Mouse (Mus musculus) lung, postnatal 36 days (tissue): Measurements from ENCODE around the gene Kmo.

Experiments
- DNase-seq: peaks from one replicate; pipeline ENCODE4 v3.0.0; 2022; ENCODE audit warnings: mixed read lengths

The Kmo gene

DNA sequence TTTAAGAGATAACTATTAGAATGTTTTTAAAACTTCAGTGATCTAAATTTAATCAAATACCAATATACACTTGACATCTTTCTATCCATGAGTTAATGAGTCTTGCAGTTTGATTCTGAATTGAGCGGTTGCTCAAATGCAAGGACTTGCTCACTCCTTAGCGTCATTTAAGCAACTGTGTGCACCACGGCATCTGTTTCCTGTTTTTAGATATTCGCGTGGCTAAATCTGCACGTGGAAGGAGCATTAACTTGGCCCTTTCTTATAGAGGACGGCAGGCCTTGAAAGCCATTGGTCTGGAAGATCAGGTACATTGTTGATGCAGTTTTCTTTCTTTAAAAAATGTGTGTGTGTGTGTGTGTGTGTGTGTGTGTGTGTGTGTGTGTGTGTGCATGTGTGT is 17.5 kb downstream of the Kmo start:
- DNase-seq, result peak; percentile 24

DNA sequence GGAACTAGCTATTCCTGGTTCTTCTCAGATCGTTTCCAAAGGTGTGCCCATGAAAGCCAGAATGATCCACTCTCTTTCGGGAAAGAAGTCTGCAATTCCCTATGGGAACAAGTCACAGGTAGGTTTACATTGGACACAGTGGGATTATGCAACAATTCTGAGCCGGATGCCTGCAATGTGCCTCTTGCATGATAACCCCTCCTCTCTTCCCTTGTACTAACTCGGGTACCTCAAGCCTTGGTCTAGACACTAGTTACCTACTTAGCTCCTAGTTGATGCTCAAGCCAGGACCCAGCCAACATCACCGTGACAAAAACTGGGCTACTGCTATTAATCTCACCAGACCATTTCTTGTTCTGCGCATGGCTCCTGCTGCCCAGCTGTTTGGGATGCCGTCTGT is 18.9 kb downstream of the Kmo start:
- no peak for DNase-seq

DNA sequence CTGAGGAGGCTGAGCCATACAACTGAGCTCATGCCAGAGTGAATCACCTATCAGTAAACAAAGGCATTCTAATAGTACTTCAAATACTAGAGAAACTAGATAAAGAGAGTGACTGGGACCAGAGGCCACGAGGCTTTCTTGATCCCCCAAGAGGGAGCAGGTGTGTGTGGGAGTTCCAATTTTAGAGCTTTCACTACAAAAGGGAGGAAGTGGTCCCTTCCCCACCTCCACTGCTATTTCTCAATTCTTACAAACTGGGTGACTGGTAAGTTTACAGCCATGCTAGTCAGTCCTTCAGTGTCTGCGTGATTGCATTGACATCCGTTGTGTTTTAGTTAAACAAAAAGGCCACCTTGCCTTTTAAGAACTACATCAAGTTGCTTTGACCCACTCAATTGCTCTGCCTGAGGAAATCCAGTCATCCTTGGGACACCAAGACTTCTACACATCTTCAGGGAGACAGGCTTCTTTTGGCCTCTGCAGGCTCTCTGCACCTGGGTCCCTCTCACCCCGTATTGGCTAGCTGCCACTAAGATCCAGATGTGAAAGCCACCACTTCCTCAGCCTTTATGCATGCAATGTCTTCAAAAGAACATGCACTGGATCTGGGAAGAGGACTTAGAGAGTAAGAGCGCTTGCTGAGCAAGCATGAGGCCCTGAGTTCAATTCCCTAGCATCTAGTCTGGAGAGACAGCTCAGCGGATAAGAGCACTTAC is 20.4 kb downstream of the Kmo start:
- peak; percentile 15 for DNase-seq

GRCm38 (mm10) chr1:175643496-175644265 is 23.5 kb downstream of the Kmo start:
- no peak for DNase-seq

GRCm38 (mm10) chr1:175646952-175647351 is 26.8 kb downstream of the Kmo start:
- no peak for DNase-seq

DNA sequence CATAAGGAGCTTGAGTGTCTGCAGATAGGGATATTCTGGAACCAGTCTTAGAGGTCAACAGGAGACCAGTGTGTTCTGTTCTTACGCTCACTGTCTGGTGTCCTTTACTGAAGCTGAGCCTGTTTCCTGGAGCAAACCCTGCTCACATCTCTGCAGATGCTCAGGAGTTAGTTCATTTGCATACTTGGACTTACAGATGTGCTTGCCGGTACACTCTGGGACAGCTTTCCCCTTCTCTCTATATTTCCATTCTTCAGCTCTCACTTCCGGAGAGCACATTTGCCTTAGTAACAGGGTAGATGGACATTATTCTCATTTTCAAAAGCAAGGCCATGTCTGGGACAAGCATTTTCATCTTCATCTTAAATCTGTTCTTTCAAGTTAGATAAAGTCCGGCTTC is 28.4 kb downstream of the Kmo start:
- DNase-seq, result no peak

DNA sequence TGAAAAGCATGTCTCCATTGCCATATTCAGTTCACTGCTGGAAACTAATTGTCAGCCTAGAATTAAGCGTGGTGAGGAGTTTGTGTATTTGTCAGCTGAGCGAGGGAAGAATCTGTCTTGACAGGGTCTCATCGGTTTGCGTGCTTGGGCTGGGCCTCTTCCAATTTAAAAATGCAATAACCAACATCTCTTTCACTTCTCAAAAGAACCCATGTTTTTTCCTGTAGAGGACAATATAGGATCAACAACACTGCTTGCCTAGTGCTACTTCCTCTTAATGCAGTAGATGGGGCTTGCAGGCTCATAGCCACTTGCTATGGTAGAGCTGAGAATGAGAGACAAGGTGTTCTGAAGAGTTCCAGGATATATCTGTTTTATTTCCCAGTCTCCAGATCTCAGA is 39.7 kb downstream of the Kmo start:
- peak; percentile 6 for DNase-seq

DNA sequence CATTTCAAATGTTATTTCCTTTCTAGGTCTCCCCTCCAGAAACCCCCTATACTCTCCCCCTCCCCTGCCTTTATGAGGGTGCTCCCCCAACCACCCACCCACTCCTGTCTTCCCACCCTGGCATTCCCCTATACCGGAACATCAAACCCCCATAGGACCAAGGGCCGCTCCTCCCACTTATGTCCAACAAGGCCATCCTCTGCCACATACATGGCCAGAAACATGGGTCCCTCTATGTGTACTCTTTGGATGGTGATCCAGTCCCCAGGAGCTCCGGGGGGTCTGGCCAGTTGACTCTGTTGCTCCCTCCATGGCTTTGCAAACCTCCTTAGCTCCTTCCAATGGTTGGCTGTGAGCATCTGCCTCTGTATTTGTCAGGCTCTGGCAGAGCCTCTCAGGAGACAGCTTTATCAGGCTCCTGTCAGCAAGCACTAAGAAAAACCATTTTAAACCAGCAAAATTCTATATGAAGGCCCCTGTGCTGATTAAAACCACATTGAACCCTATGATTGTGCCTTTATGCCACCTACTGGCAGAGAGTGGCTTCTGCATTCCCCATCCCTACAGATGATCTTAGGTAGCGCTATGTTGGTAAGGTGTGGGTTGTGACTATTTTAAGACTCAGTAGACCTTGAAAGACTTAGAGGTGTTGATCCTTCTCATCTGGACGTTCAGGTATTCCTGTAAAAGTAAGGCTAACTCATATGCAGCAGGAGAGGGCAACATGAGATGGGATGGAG is 48.7 kb downstream of the Kmo start:
- peak; percentile 46 for DNase-seq

GRCm38 (mm10) chr1:175669456-175669855 is 49.3 kb downstream of the Kmo start:
- DNase-seq, result no peak

GRCm38 (mm10) chr1:175670042-175670441 is 49.9 kb downstream of the Kmo start:
- no peak for DNase-seq

GRCm38 (mm10) chr1:175671626-175672025 is 51.4 kb downstream of the Kmo start:
- no peak for DNase-seq

DNA sequence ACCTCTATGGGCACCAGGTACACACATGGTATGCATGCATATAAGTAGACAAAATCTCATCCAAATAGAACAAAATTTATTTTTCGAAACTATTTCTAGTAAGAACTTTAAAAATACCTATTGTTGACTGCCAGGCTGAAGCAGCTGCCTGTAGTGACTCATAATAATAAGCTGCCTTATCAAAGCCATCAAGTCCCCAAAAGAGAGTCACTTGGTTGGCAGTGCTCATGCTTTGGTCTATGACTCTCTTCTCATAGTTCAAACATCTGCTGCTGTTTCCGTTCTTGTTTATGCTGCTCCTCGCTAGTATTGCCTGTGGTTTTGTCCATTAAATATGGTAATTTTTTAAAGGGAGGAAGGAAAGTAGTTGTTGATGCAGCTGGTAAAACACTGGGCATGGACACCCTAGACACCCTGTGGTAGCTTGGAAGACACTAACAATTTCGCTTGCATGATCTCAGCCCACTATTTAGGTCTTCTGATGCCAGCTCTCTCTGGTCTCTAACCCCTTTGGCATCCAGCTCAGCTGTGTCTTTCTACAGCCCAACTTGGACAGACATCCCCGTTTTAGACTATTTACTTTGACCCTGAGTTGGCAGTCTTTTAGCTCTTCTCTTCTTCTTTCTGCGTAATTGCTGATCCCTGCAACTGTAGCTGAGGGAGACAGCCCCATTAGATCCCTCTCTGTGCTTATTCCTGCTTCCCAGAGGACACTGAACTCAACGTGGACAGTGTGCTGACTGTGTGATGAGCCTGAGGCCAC is 53.6 kb downstream of the Kmo start:
- no peak for DNase-seq

DNA sequence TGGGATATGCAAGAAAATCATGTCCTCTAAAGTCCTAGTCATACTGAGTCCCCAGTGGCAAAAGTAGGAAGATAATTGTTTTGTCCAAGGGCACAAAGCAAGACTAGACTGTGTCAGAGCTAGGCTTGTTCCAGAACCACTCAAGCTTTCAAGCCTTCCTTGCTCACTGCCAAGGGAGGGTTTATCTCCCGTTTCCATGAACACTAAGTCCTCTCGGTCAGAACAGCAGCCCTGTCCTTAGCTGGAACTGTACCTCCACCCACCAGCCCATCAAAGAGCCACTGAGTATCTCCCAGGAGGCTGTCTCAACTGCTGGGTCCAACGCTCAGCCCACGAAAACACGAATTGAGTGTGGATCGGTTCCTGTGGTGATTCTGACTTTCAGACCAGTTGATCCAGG is 54.9 kb downstream of the Kmo start:
- no peak for DNase-seq

DNA sequence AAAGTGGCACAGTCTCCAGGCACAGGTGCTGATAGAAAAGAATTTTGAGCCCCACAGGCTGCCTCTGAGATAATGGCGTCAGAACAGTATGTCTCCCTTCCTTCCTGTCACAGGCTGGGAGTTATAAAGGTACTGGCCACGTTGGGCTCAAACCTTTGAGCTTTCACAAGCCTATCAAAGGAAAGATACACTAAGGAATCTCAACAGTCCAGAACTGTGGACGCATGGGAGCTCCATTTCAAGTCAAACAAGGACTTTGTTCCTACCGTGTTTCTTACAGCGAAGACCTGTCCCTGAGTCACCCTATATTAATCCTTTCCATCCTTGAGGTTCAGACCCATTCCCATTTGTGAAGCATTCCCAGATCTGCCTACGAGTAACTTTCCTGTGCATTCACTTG is 57.3 kb downstream of the Kmo start:
- no peak for DNase-seq

DNA sequence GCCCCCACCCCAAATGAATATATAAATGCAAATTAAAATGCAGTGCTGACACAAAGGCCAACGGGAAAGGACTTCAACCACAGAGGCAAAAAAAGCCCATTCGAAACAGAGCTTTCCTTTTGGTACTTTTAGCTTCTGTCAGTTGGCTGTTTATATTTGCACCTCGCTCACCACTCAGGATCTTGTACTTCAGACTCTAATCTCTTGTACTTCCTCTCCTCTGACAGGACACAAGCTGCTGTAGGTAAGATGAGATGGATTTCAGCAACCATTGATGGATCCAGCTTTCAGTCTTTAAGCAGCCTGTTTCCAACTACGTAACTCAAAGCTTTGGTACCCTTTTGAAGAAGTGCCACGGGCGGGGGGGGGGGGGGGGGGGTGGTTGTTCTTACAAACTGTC is 60.8 kb downstream of the Kmo start:
- DNase-seq, result no peak

DNA sequence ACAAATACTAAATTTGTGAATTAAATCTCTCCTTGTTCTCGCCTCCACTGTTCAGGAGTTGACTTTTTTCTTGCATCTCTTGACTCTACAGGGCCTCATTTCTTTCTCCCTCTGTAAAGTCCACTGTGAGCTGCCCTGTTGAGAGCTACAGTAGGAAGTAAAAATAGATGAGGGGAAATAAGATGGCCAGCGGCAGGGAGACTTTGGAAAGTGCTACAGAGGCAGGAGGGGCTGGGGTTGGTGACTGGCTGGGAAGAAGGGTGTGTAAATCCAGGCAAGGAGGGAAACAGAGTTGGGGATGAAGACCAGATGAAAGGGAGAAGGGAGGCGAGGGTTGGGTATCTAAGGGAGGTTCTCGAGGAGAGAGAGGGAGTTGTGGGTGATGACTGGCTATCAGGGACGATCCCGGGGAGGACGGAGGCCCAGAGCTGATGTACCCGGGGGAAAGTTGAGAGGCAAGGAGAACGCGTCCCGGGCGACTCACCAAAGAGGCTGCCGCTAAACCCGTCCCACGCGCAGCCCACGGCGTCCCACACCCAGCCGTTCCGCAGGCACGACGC is 71.6 kb downstream of the Kmo start:
- peak; percentile 7 for DNase-seq

DNA sequence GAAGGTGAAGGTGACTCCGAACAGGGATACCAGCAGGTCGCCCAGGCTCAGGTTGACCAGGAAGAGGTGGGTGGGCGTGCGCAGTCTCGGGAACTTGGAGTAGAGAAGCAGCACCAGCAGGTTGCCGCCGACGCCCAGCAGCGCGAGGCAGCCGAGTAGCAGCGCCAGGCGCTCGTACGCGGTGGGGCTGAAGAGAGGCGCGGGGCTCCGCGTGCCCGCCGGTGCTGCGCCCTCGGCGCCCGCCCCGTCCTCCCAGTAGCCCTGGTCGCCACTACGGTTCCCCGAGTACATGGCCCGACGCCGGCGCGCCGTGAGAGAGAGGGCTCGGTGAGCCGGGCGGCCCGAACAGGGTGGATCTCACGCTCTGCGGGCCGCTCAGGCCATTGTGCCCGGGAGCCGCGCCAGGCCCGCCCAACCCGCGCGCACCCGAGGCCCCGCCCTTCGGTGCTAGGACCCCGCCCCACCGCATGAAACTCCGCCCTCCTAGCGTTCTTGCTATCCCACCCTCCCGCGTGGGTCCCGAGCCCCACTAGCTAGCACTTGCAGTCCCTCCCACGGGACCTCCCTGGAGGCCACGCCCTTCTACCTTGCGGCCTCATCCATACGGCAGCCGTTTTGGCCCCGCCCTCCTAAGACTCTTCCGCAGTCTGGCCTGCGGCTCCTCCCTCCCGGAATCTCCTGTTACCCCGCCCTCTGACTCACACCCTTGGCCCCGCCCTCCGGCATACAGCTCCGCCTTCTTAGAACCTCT is 72.2 kb downstream of the Kmo start, which contains the start of the genes Opn3 and Chml:
Gene Opn3 (minus strand): TSS at position 531 of the 751 bp plus-strand sequence.
Gene Chml (minus strand): TSS at position 656 of the 751 bp plus-strand sequence.
- peak; percentile 100 for DNase-seq

DNA sequence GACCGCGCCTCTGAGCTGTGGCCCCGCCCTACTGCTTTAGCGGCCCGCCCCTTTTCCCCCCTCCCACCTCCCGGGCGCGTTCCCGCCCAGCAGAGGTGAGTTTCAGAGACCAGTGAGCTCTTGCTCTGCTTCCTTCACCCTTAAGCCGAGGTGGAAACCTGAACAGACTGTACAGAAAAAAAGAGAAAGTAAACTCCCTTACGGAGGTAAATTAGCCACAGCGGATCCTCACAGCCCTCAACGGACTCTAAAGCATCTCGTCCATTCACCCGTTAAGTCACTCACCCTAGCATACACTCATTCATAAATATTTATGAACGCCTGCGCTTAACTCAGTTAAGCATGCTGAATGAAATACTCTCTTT is 72.8 kb downstream of the Kmo start:
- no peak for DNase-seq

- peak; percentile 26 for DNase-seq
Observed at GRCm38 (mm10) chr1:175693429-175693960, 73.3 kb downstream of the Kmo start.

- no peak for DNase-seq
Observed at GRCm38 (mm10) chr1:175698293-175698692, 78.1 kb downstream of the Kmo start, which contains the start of gene Wdr64. Wdr64 (plus strand) TSS chr1:175698593.

GRCm38 (mm10) chr1:175699375-175699774 is 79.2 kb downstream of the Kmo start:
- no peak for DNase-seq
